ENCODE assay signal across 10 mouse cellular contexts in the genomic region with DNA sequence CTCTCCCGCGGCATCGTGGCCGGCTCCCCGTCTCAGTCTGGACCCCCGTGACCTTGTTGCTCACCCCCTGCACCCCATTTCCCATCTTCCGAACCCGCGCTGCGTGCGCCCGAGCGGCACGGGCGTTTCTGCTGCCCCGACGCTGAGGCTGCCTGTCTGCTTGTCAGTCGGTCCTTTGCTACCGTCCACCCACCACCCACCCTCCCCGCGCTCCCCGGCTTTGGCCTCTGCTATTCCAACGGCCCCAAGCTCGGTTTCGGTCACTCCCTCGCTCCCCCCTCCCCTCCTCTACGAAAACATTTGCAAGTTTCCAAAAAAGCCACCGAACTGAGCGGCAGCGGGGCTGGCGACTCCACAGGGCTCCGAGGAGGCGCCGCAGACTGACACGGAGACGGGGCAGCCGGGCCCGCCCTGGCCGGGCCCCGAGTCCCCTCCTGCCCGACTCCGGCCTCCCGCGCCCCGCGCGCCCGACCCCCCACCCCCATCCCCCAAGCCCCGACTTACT. TPM values are rescaled to one million over a fixed set of nuclear protein-coding genes. Genes with fewer than 3 reads are reported as not detected.
DNase-seq lines count a peak whose midpoint lies in the region; ATAC-seq and TF ChIP-seq lines count a peak whose summit lies in the region.
"Had no signal": no experiment of that assay in that cellular context is flagged by ENCODE, and none has a peak within 500 bp of the region (broad histone marks: within the 10 kb centered on the region; RNA-seq: fewer than 3 reads in every experiment).

No protein-coding gene starts in this region.

- in situ Hi-C loops in Patski (cut with MboI; ENCODE audit: low pct_unique_long_range_greater_than_20kb) = no loop called here

- peak overlapping the region; percentile 93 for H3K9ac ChIP-seq in heart, embryonic 13.5 days
- H3K9ac ChIP-seq in neural tube, embryonic 11.5 days (ENCODE audit: low read length) = peak overlapping the region; percentile 82

- H3K27ac ChIP-seq in heart, embryonic 13.5 days (replicated peaks) = peak overlapping the region; percentile 90
- H3K27ac ChIP-seq in neural tube, embryonic 11.5 days (ENCODE audit: low read depth, low read length) = peak overlapping the region; percentile 80

- H3K9me3 ChIP-seq in heart, embryonic 13.5 days = no peaks in the 10 kb centered on the region
- no peaks in the 10 kb centered on the region for H3K9me3 ChIP-seq in neural tube, embryonic 11.5 days (ENCODE audit: control insufficient read depth, low read length)
- H3K9me3 ChIP-seq: G1E had no signal

- no peak for TF ChIP-seq CTCF in Patski (IDR thresholded peaks at IDR 0.05)

- H3K4me1 ChIP-seq in heart, embryonic 13.5 days = peaks cover 51% of the 10 kb centered on the region
- peaks cover 24% of the 10 kb centered on the region for H3K4me1 ChIP-seq in neural tube, embryonic 11.5 days (ENCODE audit: control insufficient read depth, insufficient read depth, low read length)

- POLR2A ChIA-PET in Patski (lab: Charles Lee) = no interaction called here

- peaks cover 23% of the 10 kb centered on the region for H3K36me3 ChIP-seq in heart, embryonic 13.5 days
- no peaks in the 10 kb centered on the region for H3K36me3 ChIP-seq in neural tube, embryonic 11.5 days (ENCODE audit: control insufficient read depth, insufficient read depth, low read length)
- H3K36me3 ChIP-seq: G1E had no signal

- peak overlapping the region; percentile 86 for H3K4me2 ChIP-seq in heart, embryonic 13.5 days
- H3K4me2 ChIP-seq in neural tube, embryonic 11.5 days (ENCODE audit: low read depth) = peak overlapping the region; percentile 82

- H3K4me3 ChIP-seq in heart, embryonic 13.5 days = peak overlapping the region; percentile 81
- H3K4me3 ChIP-seq in neural tube, embryonic 11.5 days (ENCODE audit: low read depth, low read length) = peak overlapping the region; percentile 76

- peak; percentile 22 for ATAC-seq in Patski
- ATAC-seq in heart, embryonic 13.5 days (ENCODE audit: extremely low read depth, insufficient number of reproducible peaks, low FRiP score, low TSS enrichment) = no peak
- ATAC-seq in neural tube, embryonic 11.5 days (ENCODE audit: insufficient read depth, low FRiP score, low TSS enrichment) = peak; percentile 33; the same call in 1 of the 2 replicates

- DNase-seq in gastrocnemius, postnatal 10 days = peak; percentile 58
- no peak for DNase-seq in gastrocnemius, adult 8-10 months (ENCODE audit: low spot score in 2 of 2)
- DNase-seq in Patski (ENCODE audit: low read depth, low spot score) = no peak
- peak; percentile 55 to 69 for DNase-seq in kidney, postnatal 25 days
- peak; percentile 74 for DNase-seq in neural tube, embryonic 11.5 days (ENCODE audit: low spot score)
- no peak for DNase-seq in frontal cortex, postnatal 10 days (ENCODE audit: low spot score in 2 of 2)
- DNase-seq in thymus, postnatal 25 days = no peak

- H3K27me3 ChIP-seq in Patski = peaks cover 6% of the 10 kb centered on the region
- H3K27me3 ChIP-seq in heart, embryonic 13.5 days (replicated peaks) = peaks cover 39% of the 10 kb centered on the region
- H3K27me3 ChIP-seq in neural tube, embryonic 11.5 days (ENCODE audit: control insufficient read depth, insufficient read depth, low read length) = no peaks in the 10 kb centered on the region

- CTCF ChIA-PET in Patski (lab: Charles Lee) = no interaction called here

- under 1% methylated on average over 47 of the region's 49 CpGs for WGBS in heart, embryonic 13.5 days
- WGBS in neural tube, embryonic 11.5 days = 1% methylated on average over 49 of the region's 49 CpGs

RNA-seq across cellular contexts. Expression of a gene that starts 1.3 kb away (rescaled TPM):
- total RNA-seq in gastrocnemius, postnatal 10 days (2021) = 100 to 1,000 TPM; 260 to 321 TPM
- 100 to 1,000 TPM; 644 to 855 (median 660) TPM for total RNA-seq in gastrocnemius, adult 8-10 months (2022)
- 0.19 TPM for polyA plus RNA-seq in Patski (2021)
- polyA plus RNA-seq in heart, embryonic 13.5 days (2015; fragmentation: Nextera tagmentation; extraction: Ambion mirVana) = 3,771 and 4,285 TPM in 2 replicates
- polyA plus RNA-seq in neural tube, embryonic 11.5 days (2014; fragmentation: Nextera tagmentation; extraction: Ambion mirVana) = 2.9 and 5.3 TPM in 2 replicates
- total RNA-seq: G1E; hematopoietic stem cell, adult 5-6 weeks had no signal
- polyA plus RNA-seq: G1E had no signal

RNA-seq across cellular contexts. Expression of a gene that starts 3.9 kb away (rescaled TPM):
- total RNA-seq in gastrocnemius, postnatal 10 days (2021) = 10 to 100 TPM in 1 of 2 experiments, 1 to 10 TPM in 1; 4.1 to 11.8 TPM
- total RNA-seq in gastrocnemius, adult 8-10 months (2022) = 1 to 10 TPM in 2 of 4 experiments, under 1 TPM in 2; 0.44 to 1.4 (median 1.0) TPM
- polyA plus RNA-seq in Patski (2021) = 9.9 TPM
- polyA plus RNA-seq in heart, embryonic 13.5 days (2015; fragmentation: Nextera tagmentation; extraction: Ambion mirVana) = 31.2 and 33.3 TPM in 2 replicates
- polyA plus RNA-seq in neural tube, embryonic 11.5 days (2014; fragmentation: Nextera tagmentation; extraction: Ambion mirVana) = 33.7 and 36.2 TPM in 2 replicates
- total RNA-seq: G1E; hematopoietic stem cell, adult 5-6 weeks had no signal

RNA-seq across cellular contexts. Expression of a gene that starts 55.0 kb away (rescaled TPM):
- not detected for total RNA-seq in gastrocnemius, postnatal 10 days (2021)
- not detected for total RNA-seq in gastrocnemius, adult 8-10 months (2022)
- polyA plus RNA-seq in Patski (2021) = not detected
- polyA plus RNA-seq in heart, embryonic 13.5 days (2015; fragmentation: Nextera tagmentation; extraction: Ambion mirVana) = 0.11 TPM in 1 of 2 replicates, not detected in the other
- not detected in 2 replicates for polyA plus RNA-seq in neural tube, embryonic 11.5 days (2014; fragmentation: Nextera tagmentation; extraction: Ambion mirVana)
- total RNA-seq: hematopoietic stem cell, adult 5-6 weeks had no signal

Comparison
In these comparisons a context has a peak if more than half of its experiments do, and no peak if none do; other contexts are left out.
1. DNase-seq: peak in gastrocnemius, postnatal 10 days (single experiment), kidney, postnatal 25 days (2 of 2) and neural tube, embryonic 11.5 days (single experiment); none in gastrocnemius, adult 8-10 months (0 of 2), Patski (single experiment), frontal cortex, postnatal 10 days (0 of 2) and thymus, postnatal 25 days (single experiment).
2. RNA of a gene that starts 1.3 kb away (polyA plus RNA-seq): 3,771 to 4,285 TPM in heart, embryonic 13.5 days; 2.9 to 5.3 TPM in neural tube, embryonic 11.5 days and 0.19 TPM in Patski (single experiment); every median in the first group is over 100 times any median in the second.